Mouse (Mus musculus) limb, embryonic 12.5 days (tissue): ENCODE data around the gene Tspan17. TPM values are rescaled to one million over a fixed set of nuclear protein-coding genes. Genes with fewer than 3 reads are reported as not detected.

ENCODE experiments used
- ATAC-seq: fragments of 200-750 bp; cut with Nextera tagmentation; 2 replicates; pipeline ENCODE4 v1.8.0; 2017; ENCODE audit warnings: low read depth, moderate TSS enrichment; ENCODE audit not compliant: insufficient number of reproducible peaks, insufficient read depth, low FRiP score, low TSS enrichment
- H3K27ac ChIP-seq: fragments of 300-500 bp; sonication (generic); 2 replicates; pipeline ENCODE4 v1.5.1; 2016; ENCODE audit warnings: mild to moderate bottlenecking, moderate library complexity
- H3K27me3 ChIP-seq: fragments of 300-500 bp; sonication (generic); 2 replicates; pipeline ENCODE4 v1.6.1; 2016; ENCODE audit warnings: mild to moderate bottlenecking, moderate library complexity
- H3K36me3 ChIP-seq: fragments of 300-500 bp; sonication (generic); 2 replicates; pipeline ENCODE4 v1.6.1; 2016; ENCODE audit warnings: mild to moderate bottlenecking, moderate library complexity
- H3K4me1 ChIP-seq: fragments of 300-500 bp; sonication (generic); replicated peaks from 2 replicates; pipeline ENCODE4 v1.6.1; 2016
- H3K4me2 ChIP-seq: fragments of 300-500 bp; sonication (generic); 2 replicates; pipeline ENCODE4 v1.6.1; 2016; ENCODE audit warnings: mild to moderate bottlenecking, moderate library complexity
- H3K4me3 ChIP-seq: fragments of 300-500 bp; sonication (generic); replicated peaks from 2 replicates; pipeline ENCODE4 v1.5.1; 2016; ENCODE audit warnings: mild to moderate bottlenecking
- H3K9ac ChIP-seq: fragments of 300-500 bp; sonication (generic); replicated peaks from 2 replicates; pipeline ENCODE4 v1.6.1; 2016; ENCODE audit warnings: mild to moderate bottlenecking, moderate library complexity
- H3K9me3 ChIP-seq: fragments of 300-500 bp; sonication (generic); 2 replicates; pipeline ENCODE4 v1.6.1; 2016; ENCODE audit warnings: mild to moderate bottlenecking, moderate library complexity
- whole genome bisulfite sequencing: fragments of 180-500 bp; shearing (Covaris S2); methylation state at CpG from one replicate; pipeline ENCODE4 v1.1.7; 2016; 5-methylcytosine and 5-hydroxymethylcytosine counted together
- polyA plus RNA-seq: library from polyadenylated mRNA; unstranded; fragments of >200 nt; fragmentation: Nextera tagmentation; extraction: Ambion mirVana; gene quantifications from 2 replicates; pipeline ENCODE4 v1.2.1, GENCODE M21; 2016

Tspan17 gene
- polyA plus RNA-seq: 3.8 and 4.1 TPM in 2 replicates

GRCm38 (mm10) chr13:54788740-54789560, at the start of gene Tspan17:
Tspan17 (plus strand) TSS chr13:54789377.
- Histone ChIP-seq H3K9ac (peak within 1 kb of the TSS; percentile 45), H3K4me2 (peak within 1 kb of the TSS; percentile 97), H3K27me3 (peaks cover 68% of the 10 kb centered on the region), H3K36me3 (no peaks in the 10 kb centered on the region), H3K4me1 (peaks cover 17% of the 10 kb centered on the region), H3K27ac (no peak within 1 kb of the TSS), H3K4me3 (peak within 1 kb of the TSS; percentile 57), H3K9me3 (no peaks in the 10 kb centered on the region)
- 2% methylated on average over 49 of the region's 49 CpGs for WGBS
- peak; percentile 61 for ATAC-seq

- H3K9ac ChIP-seq: no peak overlapping the region
- no peaks in the 10 kb centered on the region for H3K9me3 ChIP-seq
- no peaks in the 10 kb centered on the region for H3K36me3 ChIP-seq
- peaks cover 10% of the 10 kb centered on the region; the same call in 1 of the 2 replicates for H3K4me1 ChIP-seq
- no peak overlapping the region for H3K4me3 ChIP-seq
- peaks cover 69% of the 10 kb centered on the region for H3K27me3 ChIP-seq
- H3K4me2 ChIP-seq: no peak overlapping the region
- H3K27ac ChIP-seq: no peak overlapping the region
- no peak for ATAC-seq
- WGBS: 37% methylated on average over 6 of the region's 6 CpGs
Observed at GRCm38 (mm10) chr13:54746110-54746509, 43.1 kb upstream of the Tspan17 start.

- Histone ChIP-seq H3K36me3 (no peaks in the 10 kb centered on the region), H3K4me1 (peaks cover 10% of the 10 kb centered on the region; the same call in 1 of the 2 replicates), H3K27ac (no peak overlapping the region), H3K4me3 (no peak overlapping the region), H3K9me3 (no peaks in the 10 kb centered on the region), H3K4me2 (no peak overlapping the region), H3K9ac (no peak overlapping the region), H3K27me3 (peaks cover 72% of the 10 kb centered on the region)
- 54% methylated on average over 10 of the region's 10 CpGs for WGBS
- ATAC-seq: no peak
Observed at GRCm38 (mm10) chr13:54746896-54747295, 42.3 kb upstream of the Tspan17 start.

- H3K27ac ChIP-seq: no peak overlapping the region
- ATAC-seq: no peak
- H3K27me3 ChIP-seq: peaks cover 76% of the 10 kb centered on the region
- no peak overlapping the region for H3K4me2 ChIP-seq
- H3K9me3 ChIP-seq: no peaks in the 10 kb centered on the region
- 88% methylated on average over 8 of the region's 8 CpGs for WGBS
- no peaks in the 10 kb centered on the region for H3K36me3 ChIP-seq
- peaks cover 10% of the 10 kb centered on the region; the same call in 1 of the 2 replicates for H3K4me1 ChIP-seq
- H3K9ac ChIP-seq: no peak overlapping the region
- H3K4me3 ChIP-seq: no peak overlapping the region
Observed at GRCm38 (mm10) chr13:54748190-54748589, 41.0 kb upstream of the Tspan17 start.

GRCm38 (mm10) chr13:54748721-54749060, 40.5 kb upstream of the Tspan17 start:
- no peak overlapping the region for H3K27ac ChIP-seq
- no peaks in the 10 kb centered on the region for H3K9me3 ChIP-seq
- H3K4me1 ChIP-seq: peaks cover 10% of the 10 kb centered on the region; the same call in 1 of the 2 replicates
- WGBS: 51% methylated on average over 10 of the region's 10 CpGs
- H3K9ac ChIP-seq: no peak overlapping the region
- peak overlapping the region; percentile 89 for H3K4me2 ChIP-seq
- ATAC-seq: no peak
- peaks cover 81% of the 10 kb centered on the region for H3K27me3 ChIP-seq
- H3K4me3 ChIP-seq: peak overlapping the region; percentile 57; the same call in 1 of the 2 replicates
- H3K36me3 ChIP-seq: no peaks in the 10 kb centered on the region

- no peak overlapping the region for H3K9ac ChIP-seq
- H3K4me3 ChIP-seq: peak overlapping the region; percentile 57
- H3K4me1 ChIP-seq: peaks cover 10% of the 10 kb centered on the region; the same call in 1 of the 2 replicates
- peak overlapping the region; percentile 89 for H3K4me2 ChIP-seq
- no peak overlapping the region for H3K27ac ChIP-seq
- ATAC-seq: 0 out of 2 replicates have a peak, but pooled peaks have one; percentile 49
- peaks cover 85% of the 10 kb centered on the region for H3K27me3 ChIP-seq
- WGBS: 2% methylated on average over 63 of the region's 100 CpGs
- no peaks in the 10 kb centered on the region for H3K36me3 ChIP-seq
- no peaks in the 10 kb centered on the region for H3K9me3 ChIP-seq
Observed at GRCm38 (mm10) chr13:54749061-54749863, 39.9 kb upstream of the Tspan17 start.

- Histone ChIP-seq H3K9ac (no peak within 1 kb of the TSS), H3K9me3 (no peaks in the 10 kb centered on the region), H3K4me1 (peaks cover 10% of the 10 kb centered on the region; the same call in 1 of the 2 replicates), H3K36me3 (no peaks in the 10 kb centered on the region), H3K4me3 (peak within 1 kb of the TSS; percentile 57), H3K4me2 (peak within 1 kb of the TSS; percentile 89), H3K27me3 (peaks cover 85% of the 10 kb centered on the region), H3K27ac (no peak within 1 kb of the TSS)
- ATAC-seq: no peak
- 3% methylated on average over 29 of the region's 29 CpGs for WGBS
Observed at GRCm38 (mm10) chr13:54749864-54750411, 39.2 kb upstream of the Tspan17 start, which contains the start of gene Gprin1. Gprin1 (minus strand) TSS chr13:54749874.

- Histone ChIP-seq H3K27ac (no peak overlapping the region), H3K27me3 (peaks cover 88% of the 10 kb centered on the region), H3K4me3 (no peak overlapping the region), H3K4me2 (no peak overlapping the region), H3K36me3 (no peaks in the 10 kb centered on the region), H3K4me1 (peaks cover 10% of the 10 kb centered on the region; the same call in 1 of the 2 replicates), H3K9ac (no peak overlapping the region), H3K9me3 (no peaks in the 10 kb centered on the region)
- 1% methylated on average over 8 of the region's 8 CpGs for WGBS
- ATAC-seq: no peak
Observed at GRCm38 (mm10) chr13:54750699-54751098, 38.5 kb upstream of the Tspan17 start.

GRCm38 (mm10) chr13:54752656-54753055, 36.5 kb upstream of the Tspan17 start:
- Histone ChIP-seq H3K4me2 (no peak overlapping the region), H3K4me3 (no peak overlapping the region), H3K9me3 (no peaks in the 10 kb centered on the region), H3K36me3 (no peaks in the 10 kb centered on the region), H3K4me1 (peaks cover 13% of the 10 kb centered on the region), H3K9ac (no peak overlapping the region), H3K27ac (no peak overlapping the region), H3K27me3 (peaks cover 87% of the 10 kb centered on the region)
- no peak for ATAC-seq
- 69% methylated on average over 10 of the region's 10 CpGs for WGBS

- Histone ChIP-seq H3K4me2 (no peak overlapping the region), H3K27me3 (peaks cover 83% of the 10 kb centered on the region), H3K36me3 (no peaks in the 10 kb centered on the region), H3K9ac (no peak overlapping the region), H3K4me1 (peaks cover 21% of the 10 kb centered on the region), H3K9me3 (no peaks in the 10 kb centered on the region), H3K4me3 (no peak overlapping the region), H3K27ac (no peak overlapping the region)
- WGBS: 70% methylated on average over 6 of the region's 6 CpGs
- no peak for ATAC-seq
Observed at GRCm38 (mm10) chr13:54753733-54754132, 35.4 kb upstream of the Tspan17 start.
